In genomic region chr17:46248189-46248522, GRCm38 (mm10) we compare ENCODE assay signal across 9 mouse cellular contexts. TPM values are rescaled to one million over a fixed set of nuclear protein-coding genes. Genes with fewer than 3 reads are reported as not detected.
DNase-seq lines count a peak whose midpoint lies in the region; ATAC-seq and TF ChIP-seq lines count a peak whose summit lies in the region.
"Had no signal": no experiment of that assay in that cellular context is flagged by ENCODE, and none has a peak within 500 bp of the region (broad histone marks: within the 10 kb centered on the region; RNA-seq: fewer than 3 reads in every experiment).

No protein-coding gene starts in this region.

- no peaks in the 10 kb centered on the region for H3K27me3 ChIP-seq in heart, embryonic 14.5 days (ENCODE audit: control insufficient read depth, insufficient read depth, low read length)
- H3K27me3 ChIP-seq in G1E (ENCODE audit: insufficient read depth, low read length), result no peaks in the 10 kb centered on the region
- H3K27me3 ChIP-seq in hindbrain, embryonic 10.5 days (ENCODE audit: insufficient read depth, poor library complexity, severe bottlenecking), result no peaks in the 10 kb centered on the region
- no peaks in the 10 kb centered on the region for H3K27me3 ChIP-seq in midbrain, embryonic 10.5 days (ENCODE audit: low read depth, poor library complexity, severe bottlenecking)

- H3K9ac ChIP-seq in heart, embryonic 14.5 days (ENCODE audit: low read length), result peak overlapping the region; percentile 98

- H3K36me3 ChIP-seq in heart, embryonic 14.5 days (ENCODE audit: control insufficient read depth, insufficient read depth, low read length), result peaks cover 72% of the 10 kb centered on the region
- peaks cover 85% of the 10 kb centered on the region for H3K36me3 ChIP-seq in G1E (replicated peaks)
- peaks cover 74% of the 10 kb centered on the region for H3K36me3 ChIP-seq in hindbrain, embryonic 10.5 days
- peaks cover 75% of the 10 kb centered on the region for H3K36me3 ChIP-seq in midbrain, embryonic 10.5 days

- WGBS in heart, embryonic 14.5 days, result under 1% methylated on average over 37 of the region's 37 CpGs
- 1% methylated on average over 37 of the region's 37 CpGs for WGBS in hindbrain, embryonic 10.5 days
- WGBS in midbrain, embryonic 10.5 days, result under 1% methylated on average over 37 of the region's 37 CpGs

- TF ChIP-seq CTCF in G1E (IDR thresholded peaks at IDR 0.05; ENCODE audit: low read depth, low read length), result no peak

- DNase-seq in heart, adult 11 months, result no peak
- no peak for DNase-seq in G1E (ENCODE audit: low spot score)
- no peak for DNase-seq in hindbrain, embryonic 10.5 days (ENCODE audit: low spot score)
- no peak for DNase-seq in midbrain, embryonic 10.5 days (ENCODE audit: low spot score)
- DNase-seq in embryo, embryonic 10 days (ENCODE audit: low spot score), result no peak
- no peak for DNase-seq in right cerebral cortex, adult 2 months (ENCODE audit: low spot score in 2 of 2)
- no peak for DNase-seq in thymus, postnatal 14 days

- no peaks in the 10 kb centered on the region for H3K9me3 ChIP-seq in heart, embryonic 14.5 days (ENCODE audit: control insufficient read depth, low read length)
- no peaks in the 10 kb centered on the region for H3K9me3 ChIP-seq in G1E (replicated peaks)
- H3K9me3 ChIP-seq in hindbrain, embryonic 10.5 days, result no peaks in the 10 kb centered on the region
- no peaks in the 10 kb centered on the region for H3K9me3 ChIP-seq in midbrain, embryonic 10.5 days (replicated peaks)

- peak overlapping the region; percentile 81 to 90 for H3K4me3 ChIP-seq in heart, embryonic 14.5 days (ENCODE audit: control insufficient read depth in 1 of 2, insufficient read depth in 1 of 2, low read depth in 1 of 2, low read length in 2 of 2)
- H3K4me3 ChIP-seq in G1E (ENCODE audit: low read depth, low read length), result peak overlapping the region; percentile 86
- H3K4me3 ChIP-seq in hindbrain, embryonic 10.5 days, result peak overlapping the region; percentile 98
- H3K4me3 ChIP-seq in midbrain, embryonic 10.5 days, result peak overlapping the region; percentile 98

- peaks cover 14 to 22% of the 10 kb centered on the region in 2 experiments for H3K4me1 ChIP-seq in heart, embryonic 14.5 days (ENCODE audit: control insufficient read depth in 2 of 2, insufficient read depth in 2 of 2, low read length in 2 of 2)
- peaks cover 70% of the 10 kb centered on the region for H3K4me1 ChIP-seq in G1E (ENCODE audit: insufficient read depth, low read depth, low read length)
- H3K4me1 ChIP-seq in hindbrain, embryonic 10.5 days (replicated peaks), result peaks cover 27% of the 10 kb centered on the region
- H3K4me1 ChIP-seq in midbrain, embryonic 10.5 days, result peaks cover 25% of the 10 kb centered on the region

- H3K4me2 ChIP-seq in heart, embryonic 14.5 days (ENCODE audit: low read length), result peak overlapping the region; percentile 77

- ATAC-seq in heart, embryonic 14.5 days (ENCODE audit: insufficient number of reproducible peaks, insufficient read depth, low FRiP score, low read depth), result peak; percentile 20
- ATAC-seq in G1E (ENCODE audit: extremely low read depth, insufficient number of reproducible peaks, low FRiP score, poor library complexity, severe bottlenecking), result no peak

- H3K27ac ChIP-seq in heart, embryonic 14.5 days (replicated peaks in 1 of 2; ENCODE audit: control insufficient read depth in 1 of 2, insufficient read depth in 1 of 2, low read depth in 2 of 2, low read length in 2 of 2), result peak overlapping the region; percentile 37 to 68
- peak overlapping the region; percentile 94 for H3K27ac ChIP-seq in hindbrain, embryonic 10.5 days
- H3K27ac ChIP-seq in midbrain, embryonic 10.5 days (replicated peaks), result peak overlapping the region; percentile 95

RNA-seq across cellular contexts. Expression of gene Yipf3, which starts 0.3 kb away (rescaled TPM):
- 90.8 and 93.0 TPM in 2 replicates for polyA plus RNA-seq in heart, embryonic 14.5 days (2014; fragmentation: Nextera tagmentation; extraction: Ambion mirVana)
- total RNA-seq in G1E (2014; fragmentation: Nextera tagmentation), result 31.3 and 32.5 TPM in 2 replicates
- total RNA-seq in G1E (2017), result 28.1 and 40.0 TPM in 2 replicates
- 72.2 and 72.4 TPM in 2 replicates for polyA plus RNA-seq in G1E (2012)
- 73.1 and 85.0 TPM in 2 replicates for polyA plus RNA-seq in hindbrain, embryonic 10.5 days (2016; fragmentation: Nextera tagmentation; extraction: Ambion mirVana)
- polyA plus RNA-seq in midbrain, embryonic 10.5 days (2016; fragmentation: Nextera tagmentation; extraction: Ambion mirVana), result 71.5 and 75.0 TPM in 2 replicates

RNA-seq across cellular contexts. Expression of gene Polr1c, which starts 0.3 kb away (rescaled TPM):
- polyA plus RNA-seq in heart, embryonic 14.5 days (2014; fragmentation: Nextera tagmentation; extraction: Ambion mirVana), result 43.6 and 48.7 TPM in 2 replicates
- total RNA-seq in G1E (2014; fragmentation: Nextera tagmentation) (56.4 and 76.2 TPM in 2 replicates), G1E (2017) (64.1 and 71.0 TPM in 2 replicates)
- polyA plus RNA-seq in G1E (2012), result 17.7 and 26.6 TPM in 2 replicates
- polyA plus RNA-seq in hindbrain, embryonic 10.5 days (2016; fragmentation: Nextera tagmentation; extraction: Ambion mirVana), result 107 and 135 TPM in 2 replicates
- 131 and 138 TPM in 2 replicates for polyA plus RNA-seq in midbrain, embryonic 10.5 days (2016; fragmentation: Nextera tagmentation; extraction: Ambion mirVana)

RNA-seq across cellular contexts. Expression of gene Lrrc73, which starts 5.2 kb away (rescaled TPM):
- polyA plus RNA-seq in heart, embryonic 14.5 days (2014; fragmentation: Nextera tagmentation; extraction: Ambion mirVana), result 0.53 and 0.92 TPM in 2 replicates
- total RNA-seq in G1E (2014; fragmentation: Nextera tagmentation), result 0.38 TPM in 1 of 2 replicates, not detected in the other
- total RNA-seq in G1E (2017), result 0.27 and 0.70 TPM in 2 replicates
- 1.5 and 2.4 TPM in 2 replicates for polyA plus RNA-seq in G1E (2012)
- 2.0 and 3.8 TPM in 2 replicates for polyA plus RNA-seq in hindbrain, embryonic 10.5 days (2016; fragmentation: Nextera tagmentation; extraction: Ambion mirVana)
- polyA plus RNA-seq in midbrain, embryonic 10.5 days (2016; fragmentation: Nextera tagmentation; extraction: Ambion mirVana), result 1.6 and 1.9 TPM in 2 replicates
- total RNA-seq: hematopoietic stem cell, adult 5-6 weeks had no signal

RNA-seq across cellular contexts. Expression of gene Tjap1, which starts 34.7 kb away (rescaled TPM):
- 33.0 and 34.6 TPM in 2 replicates for polyA plus RNA-seq in heart, embryonic 14.5 days (2014; fragmentation: Nextera tagmentation; extraction: Ambion mirVana)
- total RNA-seq in G1E (2014; fragmentation: Nextera tagmentation), result 35.3 and 48.1 TPM in 2 replicates
- total RNA-seq in G1E (2017), result 12.9 and 13.0 TPM in 2 replicates
- polyA plus RNA-seq in G1E (2012), result 110 and 121 TPM in 2 replicates
- 60.1 and 67.3 TPM in 2 replicates for polyA plus RNA-seq in hindbrain, embryonic 10.5 days (2016; fragmentation: Nextera tagmentation; extraction: Ambion mirVana)
- polyA plus RNA-seq in midbrain, embryonic 10.5 days (2016; fragmentation: Nextera tagmentation; extraction: Ambion mirVana), result 65.8 and 68.2 TPM in 2 replicates

RNA-seq across cellular contexts. Expression of gene Xpo5, which starts 45.6 kb away (rescaled TPM):
- polyA plus RNA-seq in heart, embryonic 14.5 days (2014; fragmentation: Nextera tagmentation; extraction: Ambion mirVana), result 24.1 and 24.2 TPM in 2 replicates
- total RNA-seq in G1E (2014; fragmentation: Nextera tagmentation), result 65.6 and 77.6 TPM in 2 replicates
- total RNA-seq in G1E (2017), result 50.9 and 55.3 TPM in 2 replicates
- 14.1 and 24.8 TPM in 2 replicates for polyA plus RNA-seq in G1E (2012)
- polyA plus RNA-seq in hindbrain, embryonic 10.5 days (2016; fragmentation: Nextera tagmentation; extraction: Ambion mirVana), result 59.2 and 66.8 TPM in 2 replicates
- polyA plus RNA-seq in midbrain, embryonic 10.5 days (2016; fragmentation: Nextera tagmentation; extraction: Ambion mirVana), result 67.1 and 70.7 TPM in 2 replicates
